Mouse (Mus musculus): ENCODE data around the gene Fbln5. TPM values are rescaled to one million over a fixed set of nuclear protein-coding genes. Genes with fewer than 3 reads are reported as not detected.

Fbln5 gene
- total RNA-seq (2021) = 10 to 100 TPM in 1 of 2 experiments, 1 to 10 TPM in 1; 9.6 to 14.7 TPM
- long read RNA-seq, experiment 1, full-length matches to known transcripts = 19 of 20 reads
- long read RNA-seq, experiment 1, partial matches to known transcripts = 1 of 20 reads
- long read RNA-seq, experiment 1, other reads (novel, unspliced or antisense) = 0 of 20 reads
- long read RNA-seq, experiment 2, full-length matches to known transcripts = 15 of 17 reads
- long read RNA-seq, experiment 2, partial matches to known transcripts = 1 of 17 reads
- long read RNA-seq, experiment 2, other reads (novel, unspliced or antisense) = 1 of 17 reads

GRCm38 (mm10) chr12:101818608-101819370 lies at the start of gene Fbln5:
Fbln5 (minus strand) TSS chr12:101819055.
- DNase-seq (ENCODE audit: low spot score) = peak; percentile 69

- no peak for DNase-seq (ENCODE audit: low spot score)
These were observed 43.6 kb upstream of the Fbln5 start for GRCm38 (mm10) chr12:101862286-101862964.

DNA sequence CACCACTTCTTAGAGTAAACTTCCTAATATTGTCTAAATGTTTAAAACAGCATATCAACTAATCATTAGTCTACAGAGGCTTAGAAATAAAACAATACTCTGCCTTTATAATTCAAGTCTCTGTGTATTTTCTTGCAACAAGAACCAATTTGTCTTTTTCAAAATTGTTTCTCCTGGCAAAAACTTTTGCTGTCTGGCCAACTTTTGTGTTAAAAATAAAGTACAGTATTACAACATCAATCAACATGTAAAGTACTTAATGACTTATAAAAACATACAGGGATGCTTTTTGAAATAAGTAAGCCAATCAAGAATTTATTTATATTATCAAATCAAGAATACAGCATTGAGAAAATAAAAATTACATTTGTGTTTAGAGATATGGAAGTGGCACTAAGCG lies 41.4 kb upstream of the Fbln5 start:
- DNase-seq (ENCODE audit: low spot score) = no peak

- DNase-seq (ENCODE audit: low spot score) = no peak
These were observed 39.2 kb upstream of the Fbln5 start for GRCm38 (mm10) chr12:101858011-101858410.

GRCm38 (mm10) chr12:101854336-101854735 lies 35.5 kb upstream of the Fbln5 start:
- no peak for DNase-seq (ENCODE audit: low spot score)

GRCm38 (mm10) chr12:101851846-101852564 lies 33.1 kb upstream of the Fbln5 start:
- DNase-seq (ENCODE audit: low spot score) = peak; percentile 22

GRCm38 (mm10) chr12:101851314-101851713 lies 32.5 kb upstream of the Fbln5 start:
- no peak for DNase-seq (ENCODE audit: low spot score)

GRCm38 (mm10) chr12:101836546-101837274 lies 17.9 kb upstream of the Fbln5 start:
- DNase-seq (ENCODE audit: low spot score) = no peak

GRCm38 (mm10) chr12:101834715-101835114 lies 15.9 kb upstream of the Fbln5 start:
- DNase-seq (ENCODE audit: low spot score) = no peak

DNA sequence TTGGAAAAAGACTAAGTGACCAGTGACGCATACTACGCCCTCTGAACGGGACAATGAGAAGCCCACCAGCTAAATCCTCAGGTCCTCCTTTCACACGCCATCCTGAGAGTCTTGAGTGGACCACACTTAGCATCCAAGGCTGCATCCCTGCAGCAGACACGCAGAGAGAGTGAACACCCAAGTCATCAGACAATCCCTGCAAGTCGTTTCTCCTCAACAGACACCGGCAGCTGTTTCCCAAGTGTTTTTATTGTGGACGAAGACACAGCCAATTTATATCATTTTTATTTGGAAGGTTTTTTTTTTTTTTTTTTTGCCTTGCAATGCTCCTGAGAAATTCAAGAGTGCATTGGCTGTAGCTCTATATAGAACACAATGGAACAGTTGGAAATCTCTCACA lies 14.9 kb upstream of the Fbln5 start:
- no peak for DNase-seq (ENCODE audit: low spot score)

GRCm38 (mm10) chr12:101833115-101833506 lies 14.3 kb upstream of the Fbln5 start:
- DNase-seq (ENCODE audit: low spot score) = no peak

- DNase-seq (ENCODE audit: low spot score) = no peak
These were observed 13.6 kb upstream of the Fbln5 start for GRCm38 (mm10) chr12:101832179-101833114.

GRCm38 (mm10) chr12:101831221-101831620 lies 12.4 kb upstream of the Fbln5 start:
- no peak for DNase-seq (ENCODE audit: low spot score)

DNA sequence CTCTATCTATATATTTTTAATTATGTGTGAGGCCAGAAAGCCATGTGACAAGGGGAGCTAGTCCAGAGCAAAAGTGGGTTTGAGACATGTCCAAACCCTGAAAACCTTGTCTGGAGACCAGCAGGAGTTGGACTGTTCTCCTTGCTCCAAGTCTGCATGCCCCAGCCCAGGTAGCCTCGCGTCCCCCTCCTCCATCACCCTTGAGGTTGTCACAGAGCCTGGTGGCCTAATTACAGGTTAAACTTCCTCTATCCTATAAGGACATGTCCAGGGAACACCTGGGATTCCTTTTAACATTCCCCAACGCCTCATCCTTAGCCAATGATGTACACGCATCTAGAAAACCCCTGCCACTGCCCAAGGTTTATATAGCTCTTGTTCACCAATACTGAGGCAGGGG lies 4.3 kb upstream of the Fbln5 start:
- DNase-seq (ENCODE audit: low spot score) = no peak

DNA sequence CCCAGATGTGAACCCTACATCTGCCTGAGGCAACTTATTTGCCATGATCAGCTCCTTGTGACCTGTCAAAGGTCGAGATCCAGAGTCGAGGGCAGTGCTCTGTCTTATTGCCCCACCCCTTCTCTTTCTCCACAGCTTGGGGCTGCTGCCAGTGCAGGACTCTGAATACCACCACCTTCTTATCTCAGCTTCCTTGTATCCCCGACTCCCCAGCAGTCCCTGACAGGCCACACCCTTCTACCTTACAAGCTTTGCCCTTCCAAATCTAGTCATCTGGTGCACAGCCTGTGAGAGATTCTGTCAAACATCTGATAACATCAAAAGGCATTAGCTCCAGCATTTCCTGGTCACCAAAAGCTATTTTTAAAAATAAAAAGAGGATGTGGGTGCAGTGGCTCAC lies 2.7 kb upstream of the Fbln5 start:
- DNase-seq (ENCODE audit: low spot score) = no peak

GRCm38 (mm10) chr12:101819570-101819969 lies 715 bp upstream of the Fbln5 start:
- no peak for DNase-seq (ENCODE audit: low spot score)

- DNase-seq (ENCODE audit: low spot score) = no peak
These were observed 628 bp downstream of the Fbln5 start for GRCm38 (mm10) chr12:101818246-101818607.

DNA sequence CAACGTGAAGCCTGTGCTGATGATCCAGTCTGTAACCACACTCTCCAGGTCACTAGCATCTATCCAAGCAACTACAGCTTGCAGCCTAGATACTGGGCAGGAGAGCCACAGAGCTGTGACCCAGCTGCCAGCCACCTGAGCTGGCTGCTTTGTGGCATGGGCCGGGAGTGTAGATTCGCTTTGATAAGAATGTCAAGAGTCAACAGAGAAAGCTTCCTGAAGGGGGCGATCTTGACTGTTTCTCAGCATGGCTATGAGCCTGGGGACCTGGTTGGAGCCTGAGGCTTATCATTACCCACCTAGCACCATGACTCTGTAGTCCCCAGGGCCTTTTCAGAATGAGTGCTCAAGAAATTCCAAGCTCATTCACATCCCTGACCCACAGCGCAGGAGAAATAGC lies 2.0 kb downstream of the Fbln5 start:
- DNase-seq (ENCODE audit: low spot score) = no peak

DNA sequence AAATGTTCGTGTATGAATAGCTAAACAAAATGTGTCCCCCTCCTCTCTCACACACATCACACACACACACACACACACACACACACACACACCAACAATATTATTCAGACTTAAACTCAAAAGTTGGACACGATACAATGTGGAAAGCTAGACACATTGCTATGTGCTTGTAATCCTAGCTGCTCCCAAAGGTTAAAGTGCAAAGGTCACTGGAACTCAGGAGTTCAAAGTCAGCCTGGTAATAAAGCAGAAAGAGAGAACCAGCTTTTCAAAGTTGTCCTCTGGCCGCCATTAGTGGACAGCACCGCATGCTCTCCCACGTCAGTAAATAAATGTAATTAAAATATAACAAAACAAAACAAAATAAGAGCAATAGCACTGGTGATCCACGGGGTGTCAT lies 3.1 kb downstream of the Fbln5 start:
- DNase-seq (ENCODE audit: low spot score) = no peak

DNA sequence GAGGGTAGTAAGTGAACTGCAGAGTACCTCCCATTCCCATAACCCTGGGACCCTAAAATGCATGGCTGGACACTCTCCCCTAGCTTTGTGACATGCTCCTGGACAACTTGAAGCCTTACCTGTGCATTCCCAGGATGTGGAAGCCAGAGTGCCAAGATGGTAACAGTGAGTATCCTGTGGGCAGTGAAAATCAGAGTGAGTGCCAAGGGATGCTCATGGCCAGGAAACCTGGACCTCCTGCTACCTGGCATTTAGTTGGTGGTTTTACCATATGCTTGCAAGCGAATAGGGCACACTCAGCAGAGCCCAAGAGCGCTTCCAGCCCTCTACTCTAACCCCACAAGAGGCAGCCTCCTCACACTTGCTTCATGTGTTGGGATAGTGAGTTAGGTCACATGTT lies 4.4 kb downstream of the Fbln5 start:
- no peak for DNase-seq (ENCODE audit: low spot score)

Data from gastrocnemius, adult 18-20 months (tissue).